Mouse (Mus musculus) ES-Bruce4 (cell line): ENCODE results near the gene Cutc. TPM values are rescaled to one million over a fixed set of nuclear protein-coding genes. Genes with fewer than 3 reads are reported as not detected.

ENCODE experiments used
- H3K27ac ChIP-seq: 2 replicates; pipeline ENCODE4 v1.5.1; 2012; ENCODE audit warnings: low read length, inconsistent platforms; ENCODE audit not compliant: insufficient read depth
- H3K27me3 ChIP-seq: 2 replicates; pipeline ENCODE4 v1.6.1; 2012; ENCODE audit warnings: mild to moderate bottlenecking, low read length, inconsistent platforms; ENCODE audit not compliant: control insufficient read depth, poor library complexity, insufficient read depth, severe bottlenecking
- H3K36me3 ChIP-seq: 2 replicates; pipeline ENCODE4 v1.6.1; 2012; ENCODE audit warnings: inconsistent platforms, mild to moderate bottlenecking, low read length, moderate library complexity; ENCODE audit not compliant: control insufficient read depth, poor library complexity, insufficient read depth, severe bottlenecking
- H3K4me1 ChIP-seq: one replicate; pipeline ENCODE4 v1.8.1; 2011; ENCODE audit warnings: low read length; ENCODE audit not compliant: control insufficient read depth, insufficient read depth
- H3K4me3 ChIP-seq: 2 replicates; pipeline ENCODE4 v1.5.1; 2011; ENCODE audit warnings: low read depth, mild to moderate bottlenecking, low read length
- H3K9ac ChIP-seq: 2 replicates; pipeline ENCODE4 v1.6.1; 2012; ENCODE audit warnings: low read depth, mild to moderate bottlenecking, inconsistent platforms; ENCODE audit not compliant: poor library complexity, severe bottlenecking
- H3K9me3 ChIP-seq: replicated peaks from 2 replicates; pipeline ENCODE4 v1.6.1; 2012; ENCODE audit warnings: mild to moderate bottlenecking, low read length, inconsistent platforms; ENCODE audit not compliant: control insufficient read depth, poor library complexity, insufficient read depth, severe bottlenecking
- CTCF ChIP-seq: IDR thresholded peaks from one replicate; pipeline ENCODE4 v1.8.1; 2011; ENCODE audit warnings: low read depth, low read length
- EP300 ChIP-seq: IDR thresholded peaks from 2 replicates; pipeline ENCODE4 v1.6.1; 2011; ENCODE audit warnings: low read depth, low read length; ENCODE audit not compliant: insufficient read depth
- POLR2A ChIP-seq: IDR thresholded peaks from one replicate; pipeline ENCODE4 v1.8.1; 2011; ENCODE audit warnings: low read length; ENCODE audit not compliant: insufficient read depth
- polyA plus RNA-seq: library from polyadenylated mRNA; stranded (reverse); fragments of >200 nt; gene quantifications from 2 replicates; pipeline ENCODE4 v1.2.4, GENCODE M21; 2011; ENCODE audit warnings: low read depth; ENCODE audit not compliant: missing spikeins, insufficient read depth, insufficient read length

The Cutc gene
- polyA plus RNA-seq, 1 experiment: 8.0 TPM

DNA sequence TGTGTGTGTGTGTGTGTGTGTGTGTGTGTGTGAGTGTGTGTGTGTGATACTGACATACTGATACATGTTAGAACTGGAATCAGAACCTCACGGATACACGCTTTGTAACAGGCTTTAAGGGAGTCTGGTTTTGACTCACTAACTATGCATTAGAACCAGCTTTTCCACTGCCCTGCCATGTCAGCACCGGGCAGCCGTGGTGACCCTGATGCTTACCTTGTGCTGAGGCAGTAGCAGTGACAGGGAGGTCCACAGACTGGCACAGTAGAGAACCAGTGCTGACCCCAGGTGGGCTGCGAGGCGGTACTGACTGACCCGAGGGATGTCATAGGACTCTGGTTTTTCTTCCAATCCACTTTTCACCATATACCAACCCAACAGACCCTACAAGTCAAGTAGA is 9.4 kb upstream of the Cutc start:
- Histone ChIP-seq H3K9me3 (no peaks in the 10 kb centered on the region), H3K27me3 (no peaks in the 10 kb centered on the region), H3K36me3 (peaks cover 28% of the 10 kb centered on the region), H3K4me3 (no peak overlapping the region), H3K4me1 (no peaks in the 10 kb centered on the region), H3K9ac (no peak overlapping the region), H3K27ac (no peak overlapping the region)
- TF ChIP-seq CTCF (no peak), EP300 (no peak), POLR2A (no peak)

DNA sequence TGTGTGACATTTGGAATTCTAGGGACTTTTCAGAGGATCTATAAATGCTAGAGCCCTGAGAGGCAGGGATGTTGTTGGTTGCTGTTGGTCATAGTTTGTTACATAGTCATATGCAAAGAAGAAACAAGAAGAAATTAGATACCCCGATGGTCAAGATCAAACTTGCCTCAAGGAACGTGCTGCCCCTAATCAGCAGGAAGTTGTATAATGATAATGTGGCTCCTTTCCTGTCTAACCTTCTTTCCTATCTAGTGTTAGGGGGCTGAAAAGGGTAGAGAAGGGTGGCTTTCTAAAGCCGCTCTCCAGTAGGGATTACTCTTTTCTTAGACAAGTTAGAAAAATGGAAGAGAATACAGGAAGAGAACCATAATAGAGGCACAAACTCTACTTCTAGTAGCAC is 7.1 kb upstream of the Cutc start:
- H3K9ac ChIP-seq: no peak overlapping the region
- no peaks in the 10 kb centered on the region for H3K9me3 ChIP-seq
- peaks cover 28% of the 10 kb centered on the region for H3K36me3 ChIP-seq
- H3K4me3 ChIP-seq: no peak overlapping the region
- no peaks in the 10 kb centered on the region for H3K27me3 ChIP-seq
- no peak for TF ChIP-seq POLR2A
- TF ChIP-seq CTCF: no peak
- TF ChIP-seq EP300: no peak
- no peak overlapping the region for H3K27ac ChIP-seq
- no peaks in the 10 kb centered on the region for H3K4me1 ChIP-seq

DNA sequence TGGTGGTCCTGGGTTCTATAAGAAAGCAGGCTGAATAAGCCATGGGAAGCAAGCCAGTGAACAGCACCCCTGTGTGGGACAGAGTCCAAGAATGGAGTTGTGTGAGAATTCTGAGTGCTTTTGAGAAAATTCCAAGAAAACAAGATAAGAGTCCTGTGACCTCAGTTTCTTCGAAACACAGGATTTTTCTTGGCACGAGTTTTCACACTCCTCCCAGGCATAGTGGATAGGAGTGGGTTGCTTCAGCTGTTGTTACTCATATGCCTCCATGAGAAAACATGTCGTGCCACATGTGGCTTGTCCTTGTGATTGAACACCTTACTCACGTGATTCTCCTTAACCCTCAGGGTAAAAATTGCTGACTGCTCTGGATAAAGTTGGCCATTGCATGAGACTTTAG is 4.9 kb upstream of the Cutc start:
- peaks cover 28% of the 10 kb centered on the region for H3K36me3 ChIP-seq
- H3K4me3 ChIP-seq: no peak overlapping the region
- no peaks in the 10 kb centered on the region for H3K9me3 ChIP-seq
- H3K4me1 ChIP-seq: no peaks in the 10 kb centered on the region
- H3K27ac ChIP-seq: no peak overlapping the region
- TF ChIP-seq CTCF (no peak), EP300 (no peak), POLR2A (no peak)
- no peak overlapping the region for H3K9ac ChIP-seq
- H3K27me3 ChIP-seq: no peaks in the 10 kb centered on the region

DNA sequence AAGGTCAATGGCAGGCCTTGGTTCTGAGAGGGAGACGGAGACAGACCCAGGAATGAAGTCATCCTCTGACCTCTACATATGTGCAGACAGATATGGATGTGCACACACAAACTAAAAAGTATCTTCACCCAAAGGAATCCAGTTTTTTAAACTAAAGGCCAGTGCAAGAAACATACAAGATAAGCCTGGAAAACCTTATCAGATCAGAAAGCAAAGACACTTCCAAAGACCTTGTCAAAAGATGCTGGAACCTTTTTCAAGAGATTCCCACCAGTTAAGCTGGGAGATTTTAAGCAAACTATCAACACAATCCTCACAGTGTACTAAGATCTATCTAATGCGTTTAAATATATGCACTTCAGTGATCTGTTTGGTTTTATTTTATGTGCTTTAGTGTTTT is 2.8 kb upstream of the Cutc start:
- no peak overlapping the region for H3K4me3 ChIP-seq
- H3K36me3 ChIP-seq: peaks cover 22% of the 10 kb centered on the region
- H3K4me1 ChIP-seq: no peaks in the 10 kb centered on the region
- H3K9ac ChIP-seq: no peak overlapping the region
- TF ChIP-seq CTCF (no peak), EP300 (no peak), POLR2A (no peak)
- no peaks in the 10 kb centered on the region for H3K27me3 ChIP-seq
- no peak overlapping the region for H3K27ac ChIP-seq
- H3K9me3 ChIP-seq: no peaks in the 10 kb centered on the region

DNA sequence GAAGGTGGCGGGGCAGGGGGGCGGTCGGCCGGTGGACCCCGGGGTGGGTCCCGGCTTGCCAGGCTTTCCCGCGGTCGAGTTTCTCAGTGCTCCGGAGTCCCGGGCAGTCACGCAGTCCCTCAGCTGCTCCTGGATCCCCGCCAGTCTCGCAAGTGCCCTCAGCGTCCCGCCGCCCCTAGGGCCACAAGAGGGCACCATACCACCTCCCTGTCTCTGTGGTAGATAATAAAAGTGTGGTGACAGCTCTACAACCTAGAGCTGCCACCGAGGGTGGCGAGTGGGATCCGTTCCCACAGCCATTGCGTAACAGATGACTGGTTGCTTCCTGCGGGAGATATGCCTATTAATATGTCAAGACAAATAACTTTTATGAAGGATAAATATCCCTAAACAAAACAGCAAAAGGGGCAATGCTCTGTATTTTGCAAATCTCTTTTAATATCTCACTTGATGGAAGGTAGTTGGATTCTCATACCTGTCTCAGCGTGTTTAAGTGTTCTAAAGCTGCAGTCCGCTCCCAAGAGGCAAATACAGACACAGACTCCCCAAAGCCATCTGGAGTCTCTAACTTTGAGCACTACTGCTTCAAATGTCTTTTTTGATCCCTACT is 535 bp downstream of the Cutc start:
- peak overlapping the region; percentile 81 for H3K4me3 ChIP-seq
- peaks cover 4% of the 10 kb centered on the region; the same call in 1 of the 2 replicates for H3K36me3 ChIP-seq
- TF ChIP-seq EP300 (no peak), CTCF (peak; percentile 67)
- no peaks in the 10 kb centered on the region for H3K4me1 ChIP-seq
- H3K9ac ChIP-seq: peak overlapping the region; percentile 70
- H3K9me3 ChIP-seq: no peaks in the 10 kb centered on the region
- H3K27me3 ChIP-seq: no peaks in the 10 kb centered on the region
- no peak overlapping the region for H3K27ac ChIP-seq

DNA sequence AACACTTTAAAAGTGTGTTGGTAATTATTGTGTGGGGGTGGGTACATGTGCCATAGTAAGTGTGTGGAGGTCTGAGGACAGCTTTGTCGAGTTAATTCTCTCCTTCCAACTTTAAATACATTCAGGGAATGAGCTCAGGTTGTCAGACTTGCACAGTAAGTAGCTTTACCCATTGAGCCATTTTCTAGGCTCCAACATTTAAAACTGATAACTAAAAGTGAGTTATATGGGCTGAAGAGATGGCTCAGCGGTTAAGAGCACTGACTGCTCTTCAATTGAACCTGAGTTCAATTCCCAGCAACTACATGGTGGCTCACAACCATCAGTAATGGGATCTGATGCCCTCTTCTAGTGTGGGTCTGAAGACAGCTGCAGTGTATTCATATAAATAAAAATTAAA is 1.4 kb downstream of the Cutc start:
- H3K27ac ChIP-seq: no peak overlapping the region
- no peak overlapping the region for H3K9ac ChIP-seq
- no peaks in the 10 kb centered on the region for H3K9me3 ChIP-seq
- H3K4me1 ChIP-seq: no peaks in the 10 kb centered on the region
- no peaks in the 10 kb centered on the region; the same call in 1 of the 2 replicates for H3K36me3 ChIP-seq
- no peaks in the 10 kb centered on the region for H3K27me3 ChIP-seq
- no peak overlapping the region for H3K4me3 ChIP-seq
- TF ChIP-seq EP300 (no peak), POLR2A (no peak), CTCF (no peak)

DNA sequence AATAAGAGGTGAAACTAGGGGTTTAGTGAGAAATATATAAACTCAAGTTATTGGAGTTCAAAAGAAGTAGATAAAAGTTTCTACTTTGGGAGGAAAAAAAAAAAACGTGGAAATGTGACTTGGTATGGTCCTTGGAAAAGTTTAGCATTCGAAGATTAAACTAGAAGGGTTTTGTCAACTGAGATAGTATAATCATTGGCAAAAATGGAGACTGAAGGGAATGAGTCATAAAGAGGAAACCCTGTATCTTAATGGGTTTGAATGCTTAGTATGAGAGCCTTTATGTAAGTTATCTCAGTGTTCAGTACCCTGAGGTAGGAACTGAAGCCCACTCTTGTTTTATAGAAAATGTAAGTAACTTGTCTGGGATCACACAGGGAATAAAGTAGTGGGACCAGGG is 2.1 kb downstream of the Cutc start:
- Histone ChIP-seq H3K4me3 (no peak overlapping the region), H3K27me3 (no peaks in the 10 kb centered on the region), H3K4me1 (no peaks in the 10 kb centered on the region), H3K9ac (no peak overlapping the region), H3K27ac (no peak overlapping the region), H3K9me3 (no peaks in the 10 kb centered on the region), H3K36me3 (no peaks in the 10 kb centered on the region)
- TF ChIP-seq POLR2A: no peak
- TF ChIP-seq EP300: no peak
- no peak for TF ChIP-seq CTCF
